Mouse (Mus musculus): ENCODE measurements at regions not wholly inside any gene's neighbourhood (a gene's known extent, or its start where the extent isn't known, plus 50 kb on each side); places are given as distances from the start of the nearest gene placed in this dataset.
A peak's percentile ranks its signal among the peaks of the same experiment; 100 is the strongest.

- no peak for DNase-seq
These were observed 332.0 kb downstream of the Adgrl2 start for GRCm38 (mm10) chr3:148658368-148658767.

GRCm38 (mm10) chr3:148656187-148656586 lies 334.2 kb downstream of the Adgrl2 start:
- DNase-seq, result peak in 1 of 2 experiments; percentile 25

GRCm38 (mm10) chr3:148650241-148650640 lies 340.1 kb downstream of the Adgrl2 start:
- DNase-seq, result no peak

GRCm38 (mm10) chr3:148644924-148645323 lies 345.4 kb downstream of the Adgrl2 start:
- no peak for DNase-seq

GRCm38 (mm10) chr3:148641581-148641980 lies 348.8 kb downstream of the Adgrl2 start:
- DNase-seq, result no peak

- peak; percentile 29 to 40 for DNase-seq
These were observed 349.7 kb downstream of the Adgrl2 start for GRCm38 (mm10) chr3:148640680-148641101.

- peak; percentile 28 to 58 for DNase-seq
These were observed 355.3 kb downstream of the Adgrl2 start for GRCm38 (mm10) chr3:148635101-148635500.

- no peak for DNase-seq
These were observed 356.0 kb downstream of the Adgrl2 start for GRCm38 (mm10) chr3:148634352-148634751.

- DNase-seq, result no peak
These were observed 357.1 kb downstream of the Adgrl2 start for GRCm38 (mm10) chr3:148633291-148633690.

- no peak for DNase-seq
These were observed 357.9 kb downstream of the Adgrl2 start for GRCm38 (mm10) chr3:148632449-148632848.

- DNase-seq, result no peak
These were observed 358.8 kb downstream of the Adgrl2 start for GRCm38 (mm10) chr3:148631415-148632192.

GRCm38 (mm10) chr3:148630865-148631264 lies 359.5 kb downstream of the Adgrl2 start:
- DNase-seq, result peak in 1 of 2 experiments; percentile 24

GRCm38 (mm10) chr3:148614971-148615671 lies 375.2 kb downstream of the Adgrl2 start:
- DNase-seq, result no peak

GRCm38 (mm10) chr3:148613443-148613842 lies 376.9 kb downstream of the Adgrl2 start:
- DNase-seq, result no peak

GRCm38 (mm10) chr3:148603276-148603675 lies 387.1 kb downstream of the Adgrl2 start:
- DNase-seq, result no peak

GRCm38 (mm10) chr3:148602730-148603255 lies 387.6 kb downstream of the Adgrl2 start:
- DNase-seq, result no peak

- DNase-seq, result no peak
These were observed 394.8 kb downstream of the Adgrl2 start for GRCm38 (mm10) chr3:148595561-148595960.

- DNase-seq, result no peak
These were observed 400.8 kb downstream of the Adgrl2 start for GRCm38 (mm10) chr3:148589556-148589955.

- DNase-seq, result no peak
These were observed 414.6 kb downstream of the Adgrl2 start for GRCm38 (mm10) chr3:148575735-148576134.

- no peak for DNase-seq
These were observed 417.9 kb downstream of the Adgrl2 start for GRCm38 (mm10) chr3:148572493-148572892.

- no peak for DNase-seq
These were observed 425.6 kb downstream of the Adgrl2 start for GRCm38 (mm10) chr3:148564716-148565115.

- DNase-seq, result no peak
These were observed 429.1 kb downstream of the Adgrl2 start for GRCm38 (mm10) chr3:148561211-148561610.

- no peak for DNase-seq
These were observed 430.4 kb downstream of the Adgrl2 start for GRCm38 (mm10) chr3:148559752-148560460.
